Mouse (Mus musculus) G1E (cell line): Measurements from ENCODE around the gene Fbxl20. TPM values are rescaled to one million over a fixed set of nuclear protein-coding genes. Genes with fewer than 3 reads are reported as not detected.

ENCODE experiments used
- ATAC-seq: 2 replicates; pipeline ENCODE4 v1.8.0; 2016; ENCODE audit warnings: mild to moderate bottlenecking; ENCODE audit not compliant: insufficient number of reproducible peaks, poor library complexity, low FRiP score, severe bottlenecking; ENCODE audit errors: extremely low read depth
- DNase-seq: peaks from one replicate; pipeline ENCODE4 v3.0.0; 2012; ENCODE audit warnings: low spot score
- H3K27me3 ChIP-seq: 2 replicates; pipeline ENCODE4 v1.6.1; 2012; ENCODE audit warnings: mild to moderate bottlenecking, low read length, inconsistent platforms; ENCODE audit not compliant: insufficient read depth
- H3K36me3 ChIP-seq: replicated peaks from 2 replicates; pipeline ENCODE3; 2012; ENCODE audit warnings: mild to moderate bottlenecking, inconsistent platforms
- H3K4me1 ChIP-seq: 2 replicates; pipeline ENCODE4 v1.6.1; 2012; ENCODE audit warnings: low read depth, low read length, inconsistent platforms, mixed read lengths; ENCODE audit not compliant: insufficient read depth
- H3K4me3 ChIP-seq: 2 replicates; pipeline ENCODE4 v1.5.1; 2012; ENCODE audit warnings: low read depth, mild to moderate bottlenecking, inconsistent platforms, low read length, moderate library complexity, mixed read lengths
- H3K9me3 ChIP-seq: replicated peaks from 2 replicates; pipeline ENCODE4 v1.6.1; 2012; ENCODE audit warnings: inconsistent platforms
- CTCF ChIP-seq: IDR thresholded peaks from 2 replicates; pipeline ENCODE4 v1.5.1; 2012; ENCODE audit warnings: low read depth, low read length, inconsistent platforms, mixed read lengths
- GATA1 ChIP-seq: IDR thresholded peaks from 2 replicates; pipeline ENCODE4 v1.6.1; 2012; ENCODE audit warnings: borderline replicate concordance, low read length, inconsistent platforms, mixed read lengths
- GATA2 ChIP-seq: IDR thresholded peaks from 2 replicates; pipeline ENCODE4 v1.6.1; 2012; ENCODE audit warnings: low read depth, low read length, inconsistent platforms, borderline replicate concordance
- POLR2AphosphoS5 ChIP-seq: IDR thresholded peaks from 2 replicates; pipeline ENCODE4 v1.6.1; 2012; ENCODE audit warnings: low read depth, low read length, inconsistent platforms; ENCODE audit not compliant: insufficient replicate concordance
- TAL1 ChIP-seq: conservative IDR thresholded peaks from 2 replicates; pipeline ENCODE4 v1.6.1; 2012; ENCODE audit warnings: low read depth, low read length, inconsistent platforms, mixed read lengths
- polyA plus RNA-seq: library from polyadenylated mRNA; stranded (reverse); fragments of >175 nt; gene quantifications from 2 replicates; pipeline ENCODE4 v1.2.3, GENCODE M21; 2012
- total RNA-seq, 2 experiments: library from RNA; stranded (forward) in 1 of 2; stranded (reverse) in 1 of 2; fragments of 200-1000 nt in 1 of 2; fragments of >200 nt in 1 of 2; fragmentation: Nextera tagmentation in 1 of 2; gene quantifications; 2 replicates each; pipeline ENCODE4 v1.2.3; 2014 to 2017

Gene Fbxl20
- total and polyA plus RNA-seq, 3 experiments = 13.2 to 55.3 (median 23.7) TPM

- Histone ChIP-seq H3K9me3 (no peaks in the 10 kb centered on the region), H3K36me3 (peaks cover 62% of the 10 kb centered on the region), H3K4me3 (no peak overlapping the region), H3K27me3 (no peaks in the 10 kb centered on the region), H3K4me1 (peaks cover 7% of the 10 kb centered on the region)
- ATAC-seq (no peak), DNase-seq (no peak)
- TF ChIP-seq GATA2 = no peak
Observed at GRCm38 (mm10) chr11:98138894-98139293, 11.3 kb downstream of the Fbxl20 start.

- TF ChIP-seq TAL1 = no peak
- TF ChIP-seq CTCF = no peak
- TF ChIP-seq POLR2AphosphoS5 = no peak
- TF ChIP-seq GATA2 = no peak
- TF ChIP-seq GATA1 = no peak
- Histone ChIP-seq H3K4me1 (peaks cover 7% of the 10 kb centered on the region), H3K36me3 (peaks cover 62% of the 10 kb centered on the region), H3K4me3 (no peak overlapping the region; the same call in 1 of the 2 replicates), H3K27me3 (no peaks in the 10 kb centered on the region), H3K9me3 (no peaks in the 10 kb centered on the region)
- ATAC-seq (no peak), DNase-seq (no peak)
Observed at GRCm38 (mm10) chr11:98137836-98138235, 12.4 kb downstream of the Fbxl20 start.

GRCm38 (mm10) chr11:98134951-98135350, 15.3 kb downstream of the Fbxl20 start:
- peaks cover 7% of the 10 kb centered on the region for H3K4me1 ChIP-seq
- no peaks in the 10 kb centered on the region for H3K27me3 ChIP-seq
- TF ChIP-seq TAL1 = no peak
- TF ChIP-seq POLR2AphosphoS5 = no peak
- TF ChIP-seq GATA2 = no peak
- TF ChIP-seq GATA1 = no peak
- no peak for TF ChIP-seq CTCF
- ATAC-seq (no peak), DNase-seq (no peak)
- H3K36me3 ChIP-seq = peaks cover 48% of the 10 kb centered on the region
- H3K4me3 ChIP-seq = no peak overlapping the region
- no peaks in the 10 kb centered on the region for H3K9me3 ChIP-seq

GRCm38 (mm10) chr11:98123424-98123823, 26.8 kb downstream of the Fbxl20 start:
- DNase-seq (no peak), ATAC-seq (no peak)
- no peaks in the 10 kb centered on the region; the same call in 1 of the 2 replicates for H3K4me1 ChIP-seq
- TF ChIP-seq GATA1 (no peak), POLR2AphosphoS5 (no peak), CTCF (no peak), TAL1 (no peak), GATA2 (no peak)
- H3K36me3 ChIP-seq = peaks cover 79% of the 10 kb centered on the region
- no peaks in the 10 kb centered on the region for H3K9me3 ChIP-seq
- H3K27me3 ChIP-seq = no peaks in the 10 kb centered on the region
- H3K4me3 ChIP-seq = no peak overlapping the region

GRCm38 (mm10) chr11:98114363-98114762, 35.8 kb downstream of the Fbxl20 start:
- H3K4me3 ChIP-seq = no peak overlapping the region
- TF ChIP-seq POLR2AphosphoS5 = no peak
- TF ChIP-seq CTCF = no peak
- TF ChIP-seq TAL1 = no peak
- TF ChIP-seq GATA1 = no peak
- no peak for TF ChIP-seq GATA2
- H3K9me3 ChIP-seq = no peaks in the 10 kb centered on the region
- H3K36me3 ChIP-seq = peaks cover 82% of the 10 kb centered on the region
- H3K4me1 ChIP-seq = no peaks in the 10 kb centered on the region
- ATAC-seq = no peak
- no peaks in the 10 kb centered on the region for H3K27me3 ChIP-seq
- no peak for DNase-seq

- no peak overlapping the region for H3K4me3 ChIP-seq
- no peaks in the 10 kb centered on the region for H3K9me3 ChIP-seq
- no peaks in the 10 kb centered on the region for H3K27me3 ChIP-seq
- H3K36me3 ChIP-seq = peaks cover 82% of the 10 kb centered on the region
- no peak for TF ChIP-seq GATA1
- TF ChIP-seq GATA2 = no peak
- no peak for TF ChIP-seq TAL1
- no peak for TF ChIP-seq CTCF
- no peak for TF ChIP-seq POLR2AphosphoS5
- ATAC-seq (no peak), DNase-seq (no peak)
- no peaks in the 10 kb centered on the region for H3K4me1 ChIP-seq
Observed at GRCm38 (mm10) chr11:98113504-98113903, 36.7 kb downstream of the Fbxl20 start.

GRCm38 (mm10) chr11:98109706-98110105, 40.5 kb downstream of the Fbxl20 start:
- no peak for DNase-seq
- Histone ChIP-seq H3K4me3 (no peak overlapping the region), H3K9me3 (no peaks in the 10 kb centered on the region), H3K4me1 (no peaks in the 10 kb centered on the region), H3K36me3 (peaks cover 92% of the 10 kb centered on the region), H3K27me3 (no peaks in the 10 kb centered on the region)
- no peak for ATAC-seq
- TF ChIP-seq TAL1 = no peak
- no peak for TF ChIP-seq GATA2
- TF ChIP-seq GATA1 = no peak
- no peak for TF ChIP-seq POLR2AphosphoS5
- TF ChIP-seq CTCF = no peak
